Mouse (Mus musculus) heart, embryonic 10.5 days (tissue): ENCODE results near the gene Gfi1b. TPM values are rescaled to one million over a fixed set of nuclear protein-coding genes. Genes with fewer than 3 reads are reported as not detected.

Source experiments
- DNase-seq: peaks from one replicate; pipeline ENCODE4 v3.0.0-alpha.2; 2017; ENCODE audit warnings: low spot score
- H3K27ac ChIP-seq: fragments of 300-500 bp; sonication (generic); 2 replicates; pipeline ENCODE4 v1.5.1; 2016; ENCODE audit warnings: mild to moderate bottlenecking
- H3K27me3 ChIP-seq: fragments of 300-500 bp; sonication (generic); 2 replicates; pipeline ENCODE4 v1.6.1; 2016; ENCODE audit warnings: mild to moderate bottlenecking; ENCODE audit not compliant: poor library complexity, insufficient read depth, severe bottlenecking
- H3K36me3 ChIP-seq: fragments of 300-500 bp; sonication (generic); 2 replicates; pipeline ENCODE4 v1.6.1; 2016; ENCODE audit warnings: mild to moderate bottlenecking, moderate library complexity
- H3K4me1 ChIP-seq: fragments of 300-500 bp; sonication (generic); 2 replicates; pipeline ENCODE4 v1.6.1; 2016; ENCODE audit warnings: mild to moderate bottlenecking
- H3K4me3 ChIP-seq: fragments of 300-500 bp; sonication (generic); 2 replicates; pipeline ENCODE4 v1.5.1; 2016; ENCODE audit warnings: mild to moderate bottlenecking, moderate library complexity
- H3K9me3 ChIP-seq: fragments of 300-500 bp; sonication (generic); 2 replicates; pipeline ENCODE4 v1.6.1; 2016; ENCODE audit warnings: mild to moderate bottlenecking, moderate library complexity
- WGBS: fragments of 180-500 bp; shearing (Covaris S2); methylation state at CpG from one replicate; pipeline ENCODE4 v1.1.7; 2016; 5-methylcytosine and 5-hydroxymethylcytosine counted together
- polyA plus RNA-seq: library from polyadenylated mRNA; unstranded; fragments of >200 nt; fragmentation: Nextera tagmentation; extraction: Ambion mirVana; gene quantifications from 2 replicates; pipeline ENCODE4 v1.2.1, GENCODE M21; 2016

The Gfi1b gene
- polyA plus RNA-seq, result 11.0 and 12.2 TPM in 2 replicates

DNA sequence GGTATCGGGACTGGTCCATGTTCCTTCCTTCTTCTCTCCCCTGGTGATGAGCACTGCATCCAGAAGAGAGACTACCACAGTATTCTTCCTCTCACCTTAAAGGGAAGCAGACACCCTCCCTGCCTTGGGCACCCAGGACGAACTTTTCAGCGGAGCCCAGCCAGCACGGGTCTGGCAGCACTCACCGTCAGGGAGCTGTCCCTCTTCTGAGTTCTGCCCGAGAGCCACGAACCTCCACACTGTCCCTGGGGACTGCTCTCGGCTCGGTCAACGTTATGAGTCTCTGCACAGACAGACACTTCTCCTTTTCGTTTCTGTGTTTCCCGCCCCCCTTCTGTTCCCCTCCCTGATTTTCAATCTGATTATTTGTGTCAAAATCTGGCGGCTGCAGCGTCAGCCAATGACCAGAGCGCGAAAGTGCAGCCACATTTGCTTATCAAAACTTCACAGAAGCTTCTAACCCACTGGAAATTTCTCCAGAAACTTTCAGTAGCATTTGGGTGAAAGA is at the start of gene Gfi1b:
Gfi1b (minus strand) TSS at position 319 of the 508 bp plus-strand sequence.
- Histone ChIP-seq H3K4me1 (peaks cover 23% of the 10 kb centered on the region), H3K9me3 (no peaks in the 10 kb centered on the region), H3K27ac (no peak within 1 kb of the TSS; the same call in 1 of the 2 replicates), H3K4me3 (peak within 1 kb of the TSS; percentile 41), H3K36me3 (no peaks in the 10 kb centered on the region), H3K27me3 (peaks cover 32% of the 10 kb centered on the region)
- no peak for DNase-seq
- 9% methylated on average over 16 of the region's 16 CpGs for WGBS

GRCm38 (mm10) chr2:28671438-28671837 is 49.7 kb upstream of the Gfi1b start:
- Histone ChIP-seq H3K4me1 (no peaks in the 10 kb centered on the region), H3K4me3 (no peak overlapping the region), H3K36me3 (peaks cover 86% of the 10 kb centered on the region), H3K27me3 (no peaks in the 10 kb centered on the region), H3K9me3 (no peaks in the 10 kb centered on the region), H3K27ac (no peak overlapping the region)
- no peak for DNase-seq
- 73% methylated on average over 2 of the region's 2 CpGs for WGBS

DNA sequence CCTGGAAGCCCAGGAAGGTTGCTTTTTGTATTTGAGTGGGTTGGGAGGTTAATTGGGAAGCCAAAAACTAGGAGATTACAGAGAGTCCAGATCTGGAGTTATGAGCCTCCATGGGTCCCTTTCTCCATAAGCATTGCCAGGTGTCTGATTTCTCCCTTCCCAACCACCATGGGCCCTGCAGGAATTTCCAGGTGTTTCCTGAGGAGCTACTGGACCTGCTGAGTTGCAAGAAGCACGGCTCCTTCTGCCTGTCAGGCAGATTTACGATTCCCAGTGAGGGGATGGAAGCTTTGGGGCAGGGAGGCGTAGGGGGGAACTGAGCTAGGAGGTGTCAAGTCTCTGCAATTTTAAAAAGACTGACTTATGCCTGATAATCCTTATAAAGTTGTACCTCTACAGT is 44.0 kb upstream of the Gfi1b start:
- Histone ChIP-seq H3K27ac (no peak overlapping the region), H3K9me3 (no peaks in the 10 kb centered on the region), H3K4me1 (no peaks in the 10 kb centered on the region), H3K36me3 (peaks cover 83% of the 10 kb centered on the region), H3K4me3 (no peak overlapping the region), H3K27me3 (no peaks in the 10 kb centered on the region)
- DNase-seq, result no peak
- 83% methylated on average over 3 of the region's 3 CpGs for WGBS

- H3K27me3 ChIP-seq, result no peaks in the 10 kb centered on the region
- no peaks in the 10 kb centered on the region for H3K4me1 ChIP-seq
- H3K27ac ChIP-seq, result no peak overlapping the region
- peaks cover 93% of the 10 kb centered on the region for H3K36me3 ChIP-seq
- DNase-seq, result no peak
- H3K4me3 ChIP-seq, result no peak overlapping the region
- H3K9me3 ChIP-seq, result no peaks in the 10 kb centered on the region
- 87% methylated on average over 3 of the region's 3 CpGs for WGBS
Observed at GRCm38 (mm10) chr2:28662891-28663290, 41.1 kb upstream of the Gfi1b start.

DNA sequence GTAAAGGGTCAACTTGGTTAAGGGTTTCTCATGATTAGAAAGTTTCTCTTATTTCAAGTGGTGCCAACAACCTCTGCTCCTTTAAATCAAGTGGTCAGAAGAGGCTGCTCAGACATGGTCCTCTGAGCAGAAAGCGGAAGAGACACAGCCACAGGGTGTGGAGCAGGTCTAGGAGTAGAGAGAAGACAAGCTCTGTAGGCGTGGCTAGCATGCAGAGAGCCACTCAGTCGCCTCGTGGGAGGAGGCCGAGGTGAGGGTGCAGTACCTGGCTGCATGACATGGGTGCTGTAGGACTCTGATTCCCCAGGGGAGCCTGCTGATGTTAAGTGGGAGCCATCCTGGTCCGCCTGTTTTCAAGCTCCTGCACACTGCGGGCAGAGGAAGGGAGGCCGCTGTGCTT is 34.4 kb upstream of the Gfi1b start:
- no peak for DNase-seq
- no peak overlapping the region for H3K27ac ChIP-seq
- H3K4me1 ChIP-seq, result no peaks in the 10 kb centered on the region
- H3K9me3 ChIP-seq, result no peaks in the 10 kb centered on the region
- H3K4me3 ChIP-seq, result no peak overlapping the region
- no peaks in the 10 kb centered on the region for H3K27me3 ChIP-seq
- WGBS, result 74% methylated on average over 8 of the region's 8 CpGs
- H3K36me3 ChIP-seq, result peaks cover 58% of the 10 kb centered on the region

- no peaks in the 10 kb centered on the region for H3K27me3 ChIP-seq
- H3K36me3 ChIP-seq, result peaks cover 38% of the 10 kb centered on the region
- H3K4me1 ChIP-seq, result no peaks in the 10 kb centered on the region
- no peak overlapping the region for H3K27ac ChIP-seq
- no peaks in the 10 kb centered on the region for H3K9me3 ChIP-seq
- WGBS, result 56% methylated on average over 2 of the region's 2 CpGs
- no peak overlapping the region for H3K4me3 ChIP-seq
- no peak for DNase-seq
Observed at GRCm38 (mm10) chr2:28654295-28654694, 32.5 kb upstream of the Gfi1b start.

DNA sequence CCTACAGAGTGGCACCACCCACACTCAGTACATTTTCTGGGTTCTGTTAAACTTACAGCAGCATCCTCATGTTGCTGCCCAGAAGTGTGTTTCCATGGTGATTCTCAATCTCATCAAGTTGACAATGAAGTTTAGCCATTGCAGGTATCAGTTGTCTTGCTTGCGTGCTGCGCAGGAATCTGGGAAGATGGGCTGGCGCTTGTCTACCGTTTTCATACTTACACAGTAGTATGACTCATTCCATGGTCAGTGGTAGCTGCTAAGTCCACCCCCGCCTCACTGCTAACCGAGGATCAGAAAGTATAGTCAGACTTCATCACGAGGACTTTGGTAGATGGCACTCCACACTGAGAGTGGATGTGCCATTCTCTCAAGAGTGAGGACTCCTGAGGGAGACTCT is 31.6 kb upstream of the Gfi1b start:
- H3K4me3 ChIP-seq, result no peak overlapping the region
- H3K9me3 ChIP-seq, result no peaks in the 10 kb centered on the region
- WGBS, result 91% methylated on average over 7 of the region's 7 CpGs
- H3K36me3 ChIP-seq, result peaks cover 29% of the 10 kb centered on the region
- H3K4me1 ChIP-seq, result no peaks in the 10 kb centered on the region
- DNase-seq, result no peak
- H3K27me3 ChIP-seq, result no peaks in the 10 kb centered on the region
- no peak overlapping the region for H3K27ac ChIP-seq

GRCm38 (mm10) chr2:28650526-28650925 is 28.7 kb upstream of the Gfi1b start:
- Histone ChIP-seq H3K27me3 (no peaks in the 10 kb centered on the region), H3K9me3 (no peaks in the 10 kb centered on the region), H3K36me3 (peaks cover 11% of the 10 kb centered on the region), H3K27ac (no peak overlapping the region), H3K4me3 (no peak overlapping the region), H3K4me1 (no peaks in the 10 kb centered on the region)
- no peak for DNase-seq

DNA sequence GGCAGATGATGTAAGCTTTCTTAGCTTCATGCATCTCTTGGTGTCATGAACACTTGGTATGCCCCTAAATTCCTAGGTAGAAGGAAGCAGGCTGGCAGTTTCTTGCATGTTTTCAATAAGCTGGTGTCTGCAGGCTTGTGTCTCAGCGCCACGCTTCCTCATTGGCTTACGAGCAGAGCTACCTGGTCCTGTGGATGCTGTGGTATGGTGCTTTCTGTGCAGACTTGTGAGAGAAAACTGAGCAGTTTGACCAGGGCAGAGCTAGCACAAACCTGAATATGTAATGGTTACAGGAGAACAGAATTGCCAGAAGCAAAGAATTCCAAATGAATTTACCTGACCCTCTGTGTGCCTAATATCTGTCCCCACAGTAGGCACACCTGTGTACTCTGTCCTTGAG is 21.3 kb upstream of the Gfi1b start:
- H3K4me1 ChIP-seq, result peaks cover 13% of the 10 kb centered on the region
- H3K4me3 ChIP-seq, result no peak overlapping the region
- H3K27ac ChIP-seq, result no peak overlapping the region
- no peaks in the 10 kb centered on the region for H3K9me3 ChIP-seq
- H3K27me3 ChIP-seq, result no peaks in the 10 kb centered on the region
- no peak for DNase-seq
- WGBS, result 87% methylated on average over 3 of the region's 3 CpGs
- no peaks in the 10 kb centered on the region for H3K36me3 ChIP-seq

DNA sequence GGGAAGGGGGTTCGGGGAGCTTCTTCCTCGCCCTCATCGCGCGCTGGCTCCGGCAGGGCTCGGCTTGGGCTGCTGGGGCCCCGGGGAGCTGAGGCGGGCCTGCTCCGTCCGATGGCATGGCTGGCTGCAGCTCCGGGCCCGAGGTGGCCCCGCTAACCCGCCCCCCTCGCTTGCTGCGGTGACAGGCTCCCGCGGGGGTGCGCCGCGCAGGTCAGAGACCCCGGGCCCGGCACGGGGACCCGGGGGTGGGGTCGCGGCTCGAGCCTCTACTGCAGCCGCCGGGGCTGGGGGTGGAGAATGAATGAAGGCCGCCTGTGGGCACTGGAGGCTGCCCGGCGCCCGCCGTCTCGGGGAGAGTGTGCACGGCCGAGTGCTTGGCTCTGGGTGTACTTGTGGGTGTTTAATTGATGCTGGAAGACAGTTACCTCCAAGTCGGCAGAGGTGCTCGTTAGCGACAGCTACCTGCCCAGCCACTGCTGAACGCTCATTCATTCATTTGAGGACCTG is 19.7 kb upstream of the Gfi1b start:
- Histone ChIP-seq H3K27ac (peak overlapping the region; percentile 95), H3K4me1 (peaks cover 27% of the 10 kb centered on the region), H3K9me3 (no peaks in the 10 kb centered on the region), H3K36me3 (no peaks in the 10 kb centered on the region), H3K4me3 (peak overlapping the region; percentile 100), H3K27me3 (no peaks in the 10 kb centered on the region)
- under 1% methylated on average over 43 of the region's 43 CpGs for WGBS
- DNase-seq, result no peak

DNA sequence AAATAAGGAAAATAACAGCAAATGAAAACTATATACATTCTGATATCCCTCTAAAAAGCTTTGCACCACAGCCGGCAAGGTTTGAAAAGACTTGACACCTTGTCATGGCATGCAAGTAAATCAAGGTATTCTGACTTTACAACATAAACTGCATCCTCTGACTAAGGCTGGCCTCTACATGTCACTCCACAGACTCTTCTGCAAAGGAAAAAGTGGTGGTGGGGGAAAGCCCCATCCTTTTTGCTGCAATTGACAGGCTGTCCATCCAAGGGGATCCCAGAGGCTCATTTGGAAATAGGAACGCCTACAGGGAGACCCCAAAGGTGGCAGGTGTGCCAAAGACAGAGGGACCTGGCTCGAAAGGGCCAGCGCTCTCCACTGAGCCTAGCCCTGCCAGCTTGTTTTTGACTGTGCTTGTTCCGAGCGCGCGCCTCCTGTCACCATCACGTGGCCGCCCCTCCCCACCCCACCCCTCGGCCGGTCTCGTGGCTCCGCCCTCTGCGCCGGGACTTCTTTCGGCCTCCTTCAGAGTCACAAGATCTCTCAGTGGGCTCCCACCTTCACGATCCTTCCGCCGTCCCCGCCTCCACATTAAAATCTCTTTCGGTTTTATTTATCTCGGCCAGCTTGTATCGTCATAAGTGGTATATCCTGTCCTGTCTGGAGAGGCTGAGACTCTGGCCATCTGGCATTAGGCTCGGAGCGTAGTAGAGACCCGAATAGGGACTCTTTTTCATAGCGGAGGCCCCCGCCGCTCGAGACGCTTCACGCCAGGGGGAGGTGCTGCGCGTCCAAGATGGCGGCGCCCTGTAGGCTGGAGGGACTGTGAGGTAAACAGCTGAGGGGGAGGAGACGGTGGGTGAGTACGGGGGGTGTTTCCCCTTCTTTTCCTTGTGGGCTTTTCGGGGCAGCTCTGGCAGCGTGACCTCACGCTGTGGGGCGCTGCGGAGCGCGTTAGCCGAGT is 19.0 kb upstream of the Gfi1b start, which contains the start of gene Tsc1:
Tsc1 (plus strand) TSS at position 768 of the 964 bp plus-strand sequence.
- Histone ChIP-seq H3K4me1 (peaks cover 27% of the 10 kb centered on the region), H3K36me3 (no peaks in the 10 kb centered on the region), H3K9me3 (no peaks in the 10 kb centered on the region), H3K27me3 (no peaks in the 10 kb centered on the region), H3K4me3 (peak within 1 kb of the TSS; percentile 100), H3K27ac (peak within 1 kb of the TSS; percentile 95)
- WGBS, result 2% methylated on average over 47 of the region's 47 CpGs
- DNase-seq, result peak; percentile 99

GRCm38 (mm10) chr2:28639794-28640193 is 18.0 kb upstream of the Gfi1b start:
- DNase-seq, result no peak
- H3K36me3 ChIP-seq, result no peaks in the 10 kb centered on the region
- no peak overlapping the region for H3K4me3 ChIP-seq
- 0 out of 2 replicates have a peak overlapping the region, but pooled peaks have one; percentile 36 for H3K27ac ChIP-seq
- H3K9me3 ChIP-seq, result no peaks in the 10 kb centered on the region
- H3K4me1 ChIP-seq, result peaks cover 27% of the 10 kb centered on the region
- 44% methylated on average over 7 of the region's 7 CpGs for WGBS
- no peaks in the 10 kb centered on the region for H3K27me3 ChIP-seq

GRCm38 (mm10) chr2:28638886-28639285 is 17.1 kb upstream of the Gfi1b start:
- H3K9me3 ChIP-seq, result no peaks in the 10 kb centered on the region
- no peak for DNase-seq
- no peaks in the 10 kb centered on the region for H3K36me3 ChIP-seq
- WGBS, result 6% methylated on average over 9 of the region's 9 CpGs
- peak overlapping the region; percentile 42; the same call in 1 of the 2 replicates for H3K27ac ChIP-seq
- no peaks in the 10 kb centered on the region for H3K27me3 ChIP-seq
- peak overlapping the region; percentile 46 for H3K4me3 ChIP-seq
- H3K4me1 ChIP-seq, result peaks cover 27% of the 10 kb centered on the region
